Mouse (Mus musculus) cerebellum, adult 2 months (tissue): ENCODE measurements at regions not wholly inside any gene's neighbourhood (a gene's known extent, or its start where the extent isn't known, plus 50 kb on each side); places are given as distances from the start of the nearest gene placed in this dataset.

ENCODE experiments used
- DNase-seq, 2 experiments: peaks; one replicate each; pipeline ENCODE4 v3.0.0; 2021
- H3K27ac ChIP-seq: fragments of 200-500 bp; 2 replicates; pipeline ENCODE4 v1.5.1; 2012; ENCODE audit warnings: low read length, control low read depth, inconsistent platforms; ENCODE audit not compliant: insufficient read depth
- H3K27me3 ChIP-seq: fragments of 200-500 bp; 2 replicates; pipeline ENCODE4 v1.6.1; 2012; ENCODE audit warnings: inconsistent platforms, mild to moderate bottlenecking, low read length, moderate library complexity; ENCODE audit not compliant: control insufficient read depth, insufficient read depth
- H3K4me1 ChIP-seq: fragments of 200-500 bp; 2 replicates; pipeline ENCODE4 v1.6.1; 2011; ENCODE audit warnings: low read length; ENCODE audit not compliant: control insufficient read depth, insufficient read depth
- H3K4me3 ChIP-seq: fragments of 200-500 bp; replicated peaks from 2 replicates; pipeline ENCODE3; 2011; ENCODE audit warnings: mild to moderate bottlenecking, low read depth, low read length, control low read depth; ENCODE audit not compliant: insufficient read depth
- CTCF ChIP-seq: fragments of 200-500 bp; IDR thresholded peaks from 2 replicates; pipeline ENCODE4 v1.5.1; 2011; ENCODE audit warnings: low read depth, mild to moderate bottlenecking, control low read depth, low read length, moderate library complexity, borderline replicate concordance; ENCODE audit not compliant: insufficient read depth
- POLR2A ChIP-seq: fragments of 200-500 bp; IDR thresholded peaks from 2 replicates; pipeline ENCODE4 v1.6.1; 2011; ENCODE audit warnings: low read length, control low read depth, borderline replicate concordance; ENCODE audit not compliant: insufficient read depth
- WGBS: fragments of 180-500 bp; shearing (Covaris S2); methylation state at CpG from one replicate; pipeline ENCODE4 v1.1.7; 2018; 5-methylcytosine and 5-hydroxymethylcytosine counted together

DNA sequence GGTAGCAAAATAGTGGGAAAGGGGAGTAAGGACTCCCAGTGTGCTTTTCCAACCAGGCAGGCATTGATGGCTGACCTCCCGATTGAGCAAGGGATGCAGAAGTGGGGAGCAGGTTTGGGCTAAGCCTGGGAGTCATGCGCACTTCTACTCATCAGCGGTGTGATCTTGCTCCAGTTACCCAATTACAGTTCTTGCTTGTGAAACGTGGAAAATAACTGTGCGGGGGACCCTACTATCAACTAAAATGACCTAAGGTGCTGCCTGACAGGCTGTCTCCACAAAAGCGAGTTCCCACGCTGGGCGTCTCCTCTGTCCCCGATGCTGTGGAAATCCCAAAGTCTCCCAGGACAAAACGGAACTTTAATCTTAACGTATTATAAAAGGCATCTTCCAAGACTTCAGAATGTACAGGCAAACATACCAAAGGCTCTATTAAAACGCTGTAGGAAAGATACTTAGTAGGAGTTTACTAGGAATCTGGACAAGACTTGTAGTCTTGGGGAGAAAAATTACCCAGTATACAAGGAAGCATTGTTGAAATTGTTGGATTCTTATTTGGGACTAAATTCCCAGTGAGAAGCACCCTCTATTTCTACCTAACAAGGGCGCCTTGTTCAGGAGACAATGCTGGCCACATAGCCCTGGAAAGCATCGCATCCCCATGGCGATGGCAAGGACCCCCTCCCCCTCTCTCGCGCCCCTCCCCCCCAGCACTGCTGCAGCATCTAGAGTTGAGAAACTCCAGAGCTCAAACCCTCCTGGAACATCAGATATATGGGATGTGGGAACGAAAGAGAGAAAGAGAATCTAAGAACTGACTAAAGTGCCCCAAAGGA, 65.6 kb upstream of the Cep78 start:
- TF ChIP-seq CTCF (no peak), POLR2A (no peak)
- DNase-seq = peak; percentile 19 to 23
- H3K4me3 ChIP-seq = peak overlapping the region; percentile 43
- no peaks in the 10 kb centered on the region for H3K27me3 ChIP-seq
- H3K4me1 ChIP-seq = no peaks in the 10 kb centered on the region
- no peak overlapping the region; the same call in 1 of the 2 replicates for H3K27ac ChIP-seq
- WGBS = 3% methylated on average over 18 of the region's 18 CpGs

DNA sequence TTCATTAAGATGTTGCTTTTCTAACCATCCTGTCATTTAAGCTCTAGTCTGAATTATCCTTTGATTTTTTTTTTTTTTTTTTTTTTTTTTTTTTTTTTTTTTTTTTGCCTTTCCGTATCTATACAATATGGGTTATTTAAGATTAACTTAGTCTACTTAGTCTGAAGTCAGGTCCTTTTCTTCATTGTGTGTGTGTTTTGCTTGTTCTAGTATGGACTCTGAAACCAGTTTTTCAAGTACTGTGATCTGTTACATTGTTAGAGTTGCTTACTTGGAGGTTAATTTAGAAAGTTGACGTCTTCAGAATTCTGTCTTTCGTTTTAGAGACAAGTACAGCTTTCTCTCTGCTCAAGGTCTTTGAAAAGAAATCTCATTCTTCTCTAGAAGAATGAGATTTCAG, 64.9 kb upstream of the Cep78 start:
- no peak overlapping the region for H3K4me3 ChIP-seq
- 20% methylated on average over 3 of the region's 3 CpGs for WGBS
- no peaks in the 10 kb centered on the region for H3K27me3 ChIP-seq
- DNase-seq = no peak
- no peak overlapping the region for H3K27ac ChIP-seq
- H3K4me1 ChIP-seq = no peaks in the 10 kb centered on the region
- TF ChIP-seq POLR2A (no peak), CTCF (no peak)

GRCm38 (mm10) chr19:16046977-16047376, 62.2 kb upstream of the Cep78 start:
- Histone ChIP-seq H3K4me1 (no peaks in the 10 kb centered on the region), H3K4me3 (no peak overlapping the region), H3K27me3 (no peaks in the 10 kb centered on the region), H3K27ac (no peak overlapping the region)
- no peak for TF ChIP-seq POLR2A
- no peak for TF ChIP-seq CTCF
- no peak for DNase-seq
- WGBS = 85% methylated on average over 7 of the region's 7 CpGs

GRCm38 (mm10) chr19:16045261-16045660, 60.5 kb upstream of the Cep78 start:
- 82% methylated on average over 3 of the region's 3 CpGs for WGBS
- H3K27me3 ChIP-seq = no peaks in the 10 kb centered on the region
- no peaks in the 10 kb centered on the region for H3K4me1 ChIP-seq
- H3K4me3 ChIP-seq = no peak overlapping the region
- no peak overlapping the region for H3K27ac ChIP-seq
- TF ChIP-seq POLR2A (no peak), CTCF (no peak)
- DNase-seq = no peak

- no peak for TF ChIP-seq CTCF
- TF ChIP-seq POLR2A = no peak
- Histone ChIP-seq H3K27ac (no peak overlapping the region), H3K4me3 (no peak overlapping the region), H3K4me1 (no peaks in the 10 kb centered on the region), H3K27me3 (no peaks in the 10 kb centered on the region)
- 87% methylated on average over 5 of the region's 5 CpGs for WGBS
- DNase-seq = no peak
These were observed 59.4 kb upstream of the Cep78 start for GRCm38 (mm10) chr19:16044169-16044568.

DNA sequence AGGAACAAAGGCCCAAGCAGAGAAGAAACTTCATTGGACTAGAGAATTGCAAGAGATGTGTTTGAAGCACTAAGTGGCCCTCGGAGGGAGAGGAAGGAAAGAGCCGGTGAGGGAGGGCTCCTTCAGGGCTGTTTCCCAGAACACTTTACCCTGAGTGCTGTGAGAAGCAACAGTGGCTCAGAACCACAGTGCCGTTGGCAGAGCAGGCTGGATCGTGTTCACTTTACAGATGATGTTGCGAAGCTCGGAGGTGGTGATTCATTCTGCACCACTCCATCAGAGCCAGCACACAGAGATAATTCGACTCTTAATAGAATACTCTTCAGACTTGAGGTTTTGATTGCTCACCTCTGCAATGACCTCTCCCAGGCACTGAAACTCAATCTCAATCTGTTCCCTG, 58.2 kb upstream of the Cep78 start:
- WGBS = 92% methylated on average over 7 of the region's 7 CpGs
- Histone ChIP-seq H3K4me1 (no peaks in the 10 kb centered on the region), H3K4me3 (no peak overlapping the region), H3K27me3 (no peaks in the 10 kb centered on the region), H3K27ac (no peak overlapping the region)
- DNase-seq = no peak
- no peak for TF ChIP-seq POLR2A
- no peak for TF ChIP-seq CTCF

GRCm38 (mm10) chr19:16041891-16042290, 57.1 kb upstream of the Cep78 start:
- H3K4me3 ChIP-seq = no peak overlapping the region
- TF ChIP-seq POLR2A = no peak
- no peak for TF ChIP-seq CTCF
- no peaks in the 10 kb centered on the region for H3K27me3 ChIP-seq
- 84% methylated on average over 5 of the region's 5 CpGs for WGBS
- DNase-seq = no peak
- no peak overlapping the region for H3K27ac ChIP-seq
- H3K4me1 ChIP-seq = no peaks in the 10 kb centered on the region

GRCm38 (mm10) chr19:16037806-16038205, 53.0 kb upstream of the Cep78 start:
- DNase-seq = no peak
- TF ChIP-seq POLR2A = no peak
- no peak for TF ChIP-seq CTCF
- no peaks in the 10 kb centered on the region for H3K4me1 ChIP-seq
- no peak overlapping the region for H3K27ac ChIP-seq
- WGBS = 92% methylated on average over 12 of the region's 12 CpGs
- no peaks in the 10 kb centered on the region for H3K27me3 ChIP-seq
- no peak overlapping the region for H3K4me3 ChIP-seq
